Mouse (Mus musculus): ENCODE results near the gene Tnfsf13b. TPM values are rescaled to one million over a fixed set of nuclear protein-coding genes. Genes with fewer than 3 reads are reported as not detected.

Gene Tnfsf13b
- polyA plus RNA-seq, 1 experiment from 2014 or later, result 0.25 TPM

DNA sequence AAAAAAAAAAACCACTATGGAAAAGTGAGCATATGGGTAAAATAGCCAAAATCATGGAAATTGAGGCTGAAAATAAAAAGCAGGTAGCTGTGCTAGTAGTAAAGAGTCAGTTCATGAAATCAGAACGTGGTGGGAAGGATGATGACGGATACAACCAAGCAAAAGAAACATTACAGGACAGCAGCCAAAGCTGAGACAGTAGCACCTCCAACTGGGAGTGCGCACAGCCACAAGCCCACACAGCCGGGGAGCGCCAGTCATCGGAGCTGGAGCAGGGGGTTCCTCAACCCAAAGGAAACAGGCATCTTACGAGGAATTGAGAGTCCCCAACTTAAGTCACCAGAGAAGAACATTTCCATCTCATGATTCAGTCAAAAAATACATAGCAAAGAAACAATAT is 2.2 kb upstream of the Tnfsf13b start:
- H3K27me3 ChIP-seq, result 0 out of 2 replicates have a peak, but pooled peaks cover 3% of the 10 kb centered on the region
- H3K9me3 ChIP-seq (replicated peaks), result no peaks in the 10 kb centered on the region
- H3K9ac ChIP-seq, result no peak overlapping the region
- no peak overlapping the region for H3K4me3 ChIP-seq
- ATAC-seq, result no peak
- WGBS, result 79% methylated on average over 7 of the region's 7 CpGs
- no peak overlapping the region for H3K27ac ChIP-seq
- no peaks in the 10 kb centered on the region for H3K36me3 ChIP-seq (ENCODE audit: poor library complexity, severe bottlenecking)
- peaks cover 5% of the 10 kb centered on the region; the same call in 1 of the 2 replicates for H3K4me1 ChIP-seq
- no peak overlapping the region for H3K4me2 ChIP-seq

DNA sequence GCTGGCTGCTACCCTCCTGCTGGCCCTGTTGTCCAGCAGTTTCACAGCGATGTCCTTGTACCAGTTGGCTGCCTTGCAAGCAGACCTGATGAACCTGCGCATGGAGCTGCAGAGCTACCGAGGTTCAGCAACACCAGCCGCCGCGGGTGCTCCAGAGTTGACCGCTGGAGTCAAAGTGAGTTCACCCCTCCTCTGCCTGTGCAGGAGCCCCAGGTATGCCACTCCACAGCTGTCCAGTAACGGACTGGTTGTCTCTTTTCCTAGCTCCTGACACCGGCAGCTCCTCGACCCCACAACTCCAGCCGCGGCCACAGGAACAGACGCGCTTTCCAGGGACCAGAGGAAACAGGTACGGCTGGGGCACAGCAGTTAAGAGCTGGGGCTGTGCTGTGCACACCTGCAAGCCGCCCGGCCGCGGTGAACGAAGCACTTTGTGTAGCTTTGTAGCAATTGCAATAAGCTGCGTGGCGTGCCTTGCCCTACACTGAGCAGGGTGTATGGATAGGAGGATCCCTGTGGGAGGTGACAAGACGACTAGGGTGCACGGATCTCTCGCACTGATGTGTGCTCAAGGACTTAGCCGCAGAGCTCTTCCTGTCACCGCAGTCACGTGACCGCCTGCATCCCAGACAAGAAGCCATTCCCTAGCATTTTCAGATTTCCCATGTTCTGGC is 856 bp downstream of the Tnfsf13b start:
- ATAC-seq, result peak; percentile 82
- Histone ChIP-seq H3K27me3 (0 out of 2 replicates have a peak, but pooled peaks cover 3% of the 10 kb centered on the region), H3K4me1 (peaks cover 5% of the 10 kb centered on the region; the same call in 1 of the 2 replicates), H3K4me3 (peak overlapping the region; percentile 43), H3K4me2 (peak overlapping the region; percentile 72), H3K9ac (peak overlapping the region; percentile 59), H3K27ac (no peak overlapping the region), H3K36me3 (ENCODE audit: poor library complexity, severe bottlenecking) (no peaks in the 10 kb centered on the region), H3K9me3 (replicated peaks) (no peaks in the 10 kb centered on the region)
- 4% methylated on average over 29 of the region's 29 CpGs for WGBS

DNA sequence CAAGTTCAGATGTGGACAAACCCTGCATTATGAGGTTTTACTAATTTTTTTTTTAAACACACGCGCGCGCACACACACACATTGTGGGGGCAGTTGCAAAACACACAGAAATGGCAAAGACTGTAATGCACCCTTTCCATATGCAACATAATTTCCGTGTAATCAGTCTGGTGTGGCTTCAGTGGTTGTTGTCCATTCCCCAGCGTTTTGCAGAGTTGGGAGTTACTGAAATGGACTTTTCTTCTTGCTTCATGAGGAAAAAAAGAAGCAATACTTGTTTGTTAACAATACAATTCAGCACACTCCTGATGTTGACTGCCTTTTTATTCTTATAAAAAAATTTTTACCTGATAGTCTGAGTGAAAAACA is 1.4 kb downstream of the Tnfsf13b start:
- H3K36me3 ChIP-seq (ENCODE audit: poor library complexity, severe bottlenecking), result no peaks in the 10 kb centered on the region
- WGBS, result 37% methylated on average over 6 of the region's 6 CpGs
- H3K4me1 ChIP-seq, result peaks cover 5% of the 10 kb centered on the region; the same call in 1 of the 2 replicates
- 0 out of 2 replicates have a peak, but pooled peaks cover 3% of the 10 kb centered on the region for H3K27me3 ChIP-seq
- H3K9ac ChIP-seq, result no peak overlapping the region
- H3K27ac ChIP-seq, result no peak overlapping the region
- H3K4me2 ChIP-seq, result peak overlapping the region; percentile 72
- no peak; the same call in 1 of the 2 replicates for ATAC-seq
- H3K4me3 ChIP-seq, result peak overlapping the region; percentile 43
- no peaks in the 10 kb centered on the region for H3K9me3 ChIP-seq (replicated peaks)

DNA sequence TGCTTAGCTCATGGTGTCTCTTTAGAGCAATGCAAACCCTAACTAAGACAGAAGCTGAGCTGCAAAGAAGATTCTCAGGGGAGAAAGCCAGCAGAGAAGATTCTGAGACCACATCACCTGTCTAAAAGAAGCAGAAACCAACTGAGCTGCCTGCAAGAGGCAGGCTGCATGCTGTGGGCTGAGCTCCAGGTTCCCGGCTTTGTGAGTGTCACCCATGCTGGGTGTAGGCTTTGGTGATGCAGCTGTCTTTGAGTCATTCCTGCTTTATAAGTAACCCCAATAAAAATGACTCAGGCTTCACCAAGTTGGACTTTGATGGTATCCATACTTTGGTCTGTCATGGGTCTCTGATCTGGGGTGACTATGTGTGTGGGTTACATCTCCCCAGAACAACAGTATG is 10.0 kb downstream of the Tnfsf13b start:
- H3K9me3 ChIP-seq (replicated peaks), result no peaks in the 10 kb centered on the region
- no peaks in the 10 kb centered on the region for H3K36me3 ChIP-seq (ENCODE audit: poor library complexity, severe bottlenecking)
- WGBS, result 86% methylated on average over 1 of the region's 1 CpGs
- no peak overlapping the region for H3K27ac ChIP-seq
- peaks cover 7% of the 10 kb centered on the region; the same call in 1 of the 2 replicates for H3K4me1 ChIP-seq
- H3K27me3 ChIP-seq, result no peaks in the 10 kb centered on the region
- H3K4me3 ChIP-seq, result no peak overlapping the region
- no peak for ATAC-seq
- no peak overlapping the region for H3K4me2 ChIP-seq
- no peak overlapping the region for H3K9ac ChIP-seq

DNA sequence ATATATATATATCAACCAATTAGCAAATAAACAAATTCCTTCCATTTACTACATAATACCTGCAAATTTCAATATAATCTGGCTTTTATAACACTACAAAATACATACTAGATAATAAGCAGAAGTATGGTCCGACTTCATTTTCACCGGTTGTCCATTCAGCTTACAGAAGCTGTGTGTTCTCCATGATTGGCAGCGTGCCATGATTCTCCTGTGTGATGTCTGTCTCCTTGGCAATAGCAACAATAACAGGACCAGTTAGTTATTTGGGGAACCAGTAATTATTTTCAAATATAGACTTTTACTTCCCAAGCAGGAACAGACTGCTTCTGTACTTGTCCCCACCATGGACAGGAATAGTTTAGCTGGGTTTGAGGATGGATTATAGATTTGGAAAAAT is 11.0 kb downstream of the Tnfsf13b start:
- H3K36me3 ChIP-seq (ENCODE audit: poor library complexity, severe bottlenecking), result no peaks in the 10 kb centered on the region
- H3K4me1 ChIP-seq, result peaks cover 7% of the 10 kb centered on the region; the same call in 1 of the 2 replicates
- no peak overlapping the region for H3K9ac ChIP-seq
- H3K27me3 ChIP-seq, result no peaks in the 10 kb centered on the region
- H3K4me2 ChIP-seq, result no peak overlapping the region
- no peak overlapping the region; the same call in 1 of the 2 replicates for H3K27ac ChIP-seq
- peak; percentile 41; the same call in 1 of the 2 replicates for ATAC-seq
- H3K4me3 ChIP-seq, result no peak overlapping the region
- no peaks in the 10 kb centered on the region for H3K9me3 ChIP-seq (replicated peaks)
- WGBS, result 41% methylated on average over 3 of the region's 3 CpGs

DNA sequence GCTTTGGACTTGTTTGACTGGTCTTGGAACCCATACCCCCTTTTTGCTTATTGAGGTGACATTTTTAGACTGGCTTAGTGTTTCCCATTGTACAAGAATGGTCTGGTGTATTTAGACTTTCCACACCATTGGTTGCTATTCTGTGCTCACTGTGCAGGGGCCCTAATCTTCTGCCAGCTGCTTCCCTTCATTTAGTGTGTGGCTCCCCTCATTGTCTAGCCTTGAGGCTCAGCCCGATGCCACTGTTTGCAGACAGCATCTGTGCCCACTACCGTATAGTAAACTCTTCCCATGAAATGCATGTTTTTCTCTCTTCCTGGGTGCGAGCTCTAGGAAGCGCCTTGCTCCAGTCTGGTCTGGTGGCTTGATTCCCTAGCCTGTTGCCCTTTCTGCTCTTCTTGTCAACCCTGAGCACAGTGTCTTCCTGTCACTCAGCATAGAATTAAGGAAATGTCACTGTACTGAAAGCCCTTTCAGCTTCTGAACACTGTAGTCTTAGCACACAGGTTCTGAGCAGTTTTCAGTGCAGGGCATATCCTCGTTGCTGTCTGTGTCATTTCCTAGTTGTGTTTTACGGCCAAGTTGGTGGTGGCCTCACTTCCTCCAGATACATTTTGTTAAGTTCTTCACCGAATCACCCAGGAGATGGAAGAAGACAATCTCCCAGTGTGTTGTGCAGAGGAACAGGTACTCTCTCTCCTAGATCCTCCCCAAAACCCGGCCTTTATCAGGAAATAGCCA is 24.2 kb downstream of the Tnfsf13b start:
- H3K27ac ChIP-seq, result no peak overlapping the region
- no peak for ATAC-seq
- 73% methylated on average over 8 of the region's 8 CpGs for WGBS
- no peak overlapping the region for H3K9ac ChIP-seq
- no peak overlapping the region for H3K4me3 ChIP-seq
- H3K4me2 ChIP-seq, result no peak overlapping the region
- no peaks in the 10 kb centered on the region for H3K36me3 ChIP-seq (ENCODE audit: poor library complexity, severe bottlenecking)
- no peaks in the 10 kb centered on the region for H3K27me3 ChIP-seq
- peaks cover 8% of the 10 kb centered on the region; the same call in 1 of the 2 replicates for H3K4me1 ChIP-seq
- H3K9me3 ChIP-seq (replicated peaks), result no peaks in the 10 kb centered on the region

DNA sequence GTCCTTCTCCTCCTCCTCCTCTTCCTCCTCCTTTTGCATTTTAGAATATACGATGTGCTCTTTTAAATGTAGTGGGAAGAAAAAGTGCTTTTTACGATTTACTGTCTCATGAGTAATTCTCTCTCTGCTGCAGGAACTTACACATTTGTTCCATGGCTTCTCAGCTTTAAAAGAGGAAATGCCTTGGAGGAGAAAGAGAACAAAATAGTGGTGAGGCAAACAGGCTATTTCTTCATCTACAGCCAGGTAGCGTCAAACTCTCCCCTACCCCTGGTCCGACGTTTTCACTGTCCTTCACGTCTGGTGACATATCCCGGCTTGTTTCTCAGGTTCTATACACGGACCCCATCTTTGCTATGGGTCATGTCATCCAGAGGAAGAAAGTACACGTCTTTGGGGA is 24.9 kb downstream of the Tnfsf13b start:
- Histone ChIP-seq H3K4me2 (no peak overlapping the region), H3K27ac (no peak overlapping the region), H3K27me3 (no peaks in the 10 kb centered on the region), H3K9ac (no peak overlapping the region), H3K4me3 (no peak overlapping the region), H3K36me3 (ENCODE audit: poor library complexity, severe bottlenecking) (no peaks in the 10 kb centered on the region), H3K9me3 (replicated peaks) (no peaks in the 10 kb centered on the region), H3K4me1 (peaks cover 8% of the 10 kb centered on the region; the same call in 1 of the 2 replicates)
- WGBS, result 90% methylated on average over 9 of the region's 9 CpGs
- no peak for ATAC-seq

DNA sequence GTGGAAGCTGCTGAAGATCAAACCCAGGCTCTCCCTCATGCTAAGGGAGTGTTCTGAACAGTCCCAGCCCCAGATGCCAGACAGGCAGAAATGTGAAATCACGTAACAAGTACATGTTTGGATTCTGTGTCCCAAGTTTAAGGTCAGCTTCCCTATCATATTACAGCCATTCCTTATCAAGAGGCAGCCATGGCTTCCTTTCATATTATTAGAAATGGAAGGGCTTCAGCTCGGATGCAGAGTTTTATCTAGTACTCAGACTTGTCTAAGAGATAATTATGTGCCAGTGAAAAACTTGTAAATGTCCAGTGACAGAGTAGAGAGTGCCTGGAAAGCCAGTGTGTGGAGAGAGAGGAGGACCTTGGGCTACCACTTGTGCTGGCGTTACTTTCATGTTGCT is 34.6 kb downstream of the Tnfsf13b start:
- 75% methylated on average over 3 of the region's 3 CpGs for WGBS
- Histone ChIP-seq H3K4me1 (no peaks in the 10 kb centered on the region), H3K36me3 (ENCODE audit: poor library complexity, severe bottlenecking) (no peaks in the 10 kb centered on the region), H3K27me3 (no peaks in the 10 kb centered on the region), H3K9me3 (replicated peaks) (no peaks in the 10 kb centered on the region), H3K9ac (no peak overlapping the region), H3K4me2 (no peak overlapping the region), H3K27ac (no peak overlapping the region), H3K4me3 (no peak overlapping the region)
- ATAC-seq, result no peak

DNA sequence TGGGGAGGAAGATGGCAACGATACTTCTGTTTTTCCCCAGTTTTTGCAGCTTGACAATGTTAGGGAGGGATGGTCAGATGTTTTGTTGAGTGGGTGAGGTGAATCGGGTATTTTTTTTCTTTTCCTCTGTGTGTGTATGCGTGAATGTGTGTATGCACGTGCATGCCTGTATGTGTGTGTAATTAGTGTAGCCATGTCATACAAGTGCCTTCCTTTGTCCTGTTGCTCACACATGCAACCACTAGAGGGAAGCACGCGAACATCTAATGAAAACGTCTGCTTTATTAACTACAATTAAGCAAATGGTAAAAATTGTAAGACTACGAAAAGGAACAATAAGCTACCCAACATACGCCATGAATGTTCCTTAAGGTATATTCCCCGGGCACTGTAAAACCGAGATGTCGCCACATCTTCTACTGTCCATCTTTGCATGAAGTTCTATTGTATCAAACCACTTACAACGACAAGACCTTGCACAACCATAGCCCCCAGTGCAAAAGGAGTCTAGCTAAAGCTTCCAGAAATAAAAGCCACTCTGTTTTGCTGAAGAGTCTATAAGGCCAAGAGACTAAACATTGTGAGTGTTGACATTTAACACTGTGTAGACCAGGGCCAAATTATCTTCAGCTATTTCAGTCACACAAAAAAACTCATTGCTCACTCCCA is 37.7 kb downstream of the Tnfsf13b start:
- no peaks in the 10 kb centered on the region for H3K4me1 ChIP-seq
- H3K36me3 ChIP-seq (ENCODE audit: poor library complexity, severe bottlenecking), result no peaks in the 10 kb centered on the region
- no peaks in the 10 kb centered on the region for H3K27me3 ChIP-seq
- H3K27ac ChIP-seq, result no peak overlapping the region
- 49% methylated on average over 13 of the region's 13 CpGs for WGBS
- no peak overlapping the region for H3K9ac ChIP-seq
- peak; percentile 71 for ATAC-seq
- H3K4me3 ChIP-seq, result no peak overlapping the region
- H3K9me3 ChIP-seq (replicated peaks), result no peaks in the 10 kb centered on the region
- no peak overlapping the region for H3K4me2 ChIP-seq

DNA sequence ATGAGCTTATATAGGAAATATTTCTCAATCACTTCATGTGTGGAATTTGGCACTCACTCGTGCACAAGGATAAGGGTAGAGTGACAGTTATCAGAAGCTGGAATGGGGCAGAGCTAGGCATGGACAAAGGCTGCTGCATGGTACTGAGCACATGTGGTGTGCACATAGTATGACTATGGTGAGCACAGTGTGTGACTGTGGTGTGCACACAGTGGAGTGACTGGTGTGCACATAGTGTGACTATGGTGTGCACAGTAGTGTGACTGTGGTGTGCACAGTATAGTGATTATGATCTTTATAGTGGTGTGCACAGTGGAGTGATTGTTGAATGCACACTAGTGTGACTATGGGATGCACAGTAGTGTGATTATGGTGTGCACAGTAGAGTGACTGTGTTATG is 39.5 kb downstream of the Tnfsf13b start:
- Histone ChIP-seq H3K9ac (no peak overlapping the region), H3K27me3 (no peaks in the 10 kb centered on the region), H3K4me1 (no peaks in the 10 kb centered on the region), H3K4me3 (no peak overlapping the region), H3K27ac (no peak overlapping the region), H3K4me2 (no peak overlapping the region), H3K9me3 (replicated peaks) (no peaks in the 10 kb centered on the region), H3K36me3 (ENCODE audit: poor library complexity, severe bottlenecking) (no peaks in the 10 kb centered on the region)
- 0 out of 2 replicates have a peak, but pooled peaks have one; percentile 16 for ATAC-seq
- 71% methylated on average over 1 of the region's 1 CpGs for WGBS

DNA sequence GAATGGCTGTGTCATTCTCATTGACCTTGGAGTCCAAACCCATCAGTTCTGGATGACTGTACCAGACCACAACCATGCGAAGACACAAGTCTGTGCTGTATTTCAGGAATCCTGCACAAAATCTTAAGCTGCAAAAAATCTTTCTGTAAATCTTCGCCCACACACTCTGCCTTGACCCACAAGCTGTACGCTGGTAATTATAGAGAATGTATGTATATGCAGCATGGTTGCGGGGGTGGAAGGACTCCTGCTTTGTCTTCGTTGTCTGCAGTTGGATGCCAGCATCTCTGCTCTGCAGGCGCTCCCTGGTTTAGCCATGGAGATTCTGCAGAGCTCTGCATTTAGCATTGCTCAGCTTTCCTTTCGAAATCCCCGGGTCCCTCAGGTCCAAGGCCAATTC is 42.9 kb downstream of the Tnfsf13b start:
- WGBS, result 72% methylated on average over 8 of the region's 8 CpGs
- H3K27me3 ChIP-seq, result no peaks in the 10 kb centered on the region
- H3K9ac ChIP-seq, result no peak overlapping the region
- peaks cover 4% of the 10 kb centered on the region; the same call in 1 of the 2 replicates for H3K4me1 ChIP-seq
- no peak for ATAC-seq
- no peaks in the 10 kb centered on the region for H3K9me3 ChIP-seq (replicated peaks)
- H3K27ac ChIP-seq, result no peak overlapping the region
- H3K4me2 ChIP-seq, result no peak overlapping the region
- H3K36me3 ChIP-seq (ENCODE audit: poor library complexity, severe bottlenecking), result no peaks in the 10 kb centered on the region
- no peak overlapping the region for H3K4me3 ChIP-seq

DNA sequence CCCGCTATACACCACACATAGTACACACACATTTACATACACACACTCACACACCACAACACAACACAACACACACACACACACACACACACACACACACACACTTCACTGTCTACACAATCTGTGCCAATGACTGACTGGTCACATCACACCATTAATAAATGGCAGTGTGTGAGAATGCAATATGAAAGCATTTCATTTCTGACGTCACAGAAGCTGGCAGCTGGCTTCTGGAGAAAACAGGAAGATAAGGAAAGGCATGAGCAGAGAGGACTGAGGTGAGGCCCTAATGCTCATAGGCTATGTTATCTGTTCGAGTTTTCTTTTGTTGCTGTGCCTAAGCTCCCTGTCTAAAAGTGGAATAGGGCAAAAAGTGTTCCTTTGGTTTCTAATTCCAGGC is 45.3 kb downstream of the Tnfsf13b start:
- Histone ChIP-seq H3K27ac (no peak overlapping the region), H3K4me2 (no peak overlapping the region), H3K27me3 (no peaks in the 10 kb centered on the region; the same call in 1 of the 2 replicates), H3K9ac (no peak overlapping the region), H3K4me1 (peaks cover 4% of the 10 kb centered on the region; the same call in 1 of the 2 replicates), H3K4me3 (no peak overlapping the region), H3K36me3 (ENCODE audit: poor library complexity, severe bottlenecking) (no peaks in the 10 kb centered on the region), H3K9me3 (replicated peaks) (no peaks in the 10 kb centered on the region)
- WGBS, result 71% methylated on average over 3 of the region's 3 CpGs
- no peak for ATAC-seq

All from forebrain, embryonic 13.5 days (tissue).